Mouse (Mus musculus): ENCODE data around the gene Nosip. TPM values are rescaled to one million over a fixed set of nuclear protein-coding genes. Genes with fewer than 3 reads are reported as not detected.

Gene Nosip
- total RNA-seq, 1 experiment: 94.2 TPM

DNA sequence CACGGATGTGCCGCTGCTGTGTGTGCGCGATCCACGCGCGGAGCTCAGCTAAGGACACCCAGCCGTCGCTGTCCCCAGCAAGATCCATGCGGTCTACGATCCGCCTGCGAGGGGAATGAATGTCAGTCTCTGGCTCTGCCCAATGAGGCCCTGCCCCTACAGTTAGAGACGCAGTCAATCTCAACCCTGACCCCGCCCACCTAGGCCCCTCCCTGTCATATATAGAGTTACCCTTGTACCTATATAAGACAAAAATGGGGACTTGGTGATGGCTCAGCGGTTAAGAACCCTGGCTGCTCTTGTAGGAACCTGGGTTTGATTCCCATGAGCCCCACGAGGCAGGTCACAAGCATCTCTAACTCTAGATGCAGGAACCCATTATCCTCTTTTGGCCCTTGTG is 26.4 kb downstream of the Nosip start:
- Histone ChIP-seq H3K9ac (ENCODE audit: insufficient read depth, low read depth, low read length, poor library complexity, severe bottlenecking) (no peak overlapping the region), H3K4me3 (ENCODE audit: insufficient read depth in 1 of 2, low read depth in 1 of 2, low read length in 2 of 2, poor library complexity in 1 of 2, severe bottlenecking in 1 of 2) (peak overlapping the region; percentile 23 to 44; a peak in 2 of 4 replicates), H3K36me3 (ENCODE audit: control insufficient read depth, insufficient read depth, low read length, poor library complexity, severe bottlenecking) (no peaks in the 10 kb centered on the region; the same call in 1 of the 2 replicates), H3K27ac (ENCODE audit: insufficient read depth, low read depth, low read length, poor library complexity, severe bottlenecking) (no peak overlapping the region), H3K9me3 (ENCODE audit: control insufficient read depth, insufficient read depth, low read depth, low read length) (no peaks in the 10 kb centered on the region), H3K4me1 (ENCODE audit: control insufficient read depth in 2 of 2, insufficient read depth in 2 of 2, low read length in 2 of 2, poor library complexity in 1 of 2) (peaks cover 4 to 23% of the 10 kb centered on the region in 2 experiments; a peak in 2 of 4 replicates)
- TF ChIP-seq ZC3H11A (IDR thresholded peaks at IDR 0.05; ENCODE audit: borderline replicate concordance, low read depth, low read length) (no peak), CHD2 (IDR thresholded peaks at IDR 0.05; ENCODE audit: low read depth, low read length) (no peak), ZNF384 (IDR thresholded peaks at IDR 0.05; ENCODE audit: low read depth, low read length) (no peak), HCFC1 (IDR thresholded peaks at IDR 0.05; ENCODE audit: borderline replicate concordance, insufficient read depth, low read length) (no peak), MAFK (IDR thresholded peaks at IDR 0.05; ENCODE audit: insufficient read depth, low read depth, low read length) (no peak)
- DNase-seq (ENCODE audit: low read depth, low spot score): no peak
- in situ Hi-C loops (cut with MboI; ENCODE audit: low sequenced_read_pairs in 2 of 2, unreplicated experiment in 2 of 2): no loop called here

GRCm38 (mm10) chr7:45090251-45090977 is 28.2 kb downstream of the Nosip start:
- Histone ChIP-seq H3K4me3 (ENCODE audit: insufficient read depth in 1 of 2, low read depth in 1 of 2, low read length in 2 of 2, poor library complexity in 1 of 2, severe bottlenecking in 1 of 2) (no peak overlapping the region), H3K27ac (ENCODE audit: insufficient read depth, low read depth, low read length, poor library complexity, severe bottlenecking) (no peak overlapping the region), H3K4me1 (ENCODE audit: control insufficient read depth in 2 of 2, insufficient read depth in 2 of 2, low read length in 2 of 2, poor library complexity in 1 of 2) (peaks cover 4 to 24% of the 10 kb centered on the region in 2 experiments; a peak in 2 of 4 replicates), H3K36me3 (ENCODE audit: control insufficient read depth, insufficient read depth, low read length, poor library complexity, severe bottlenecking) (no peaks in the 10 kb centered on the region; the same call in 1 of the 2 replicates), H3K9ac (ENCODE audit: insufficient read depth, low read depth, low read length, poor library complexity, severe bottlenecking) (no peak overlapping the region), H3K9me3 (ENCODE audit: control insufficient read depth, insufficient read depth, low read depth, low read length) (no peaks in the 10 kb centered on the region)
- no peak for DNase-seq (ENCODE audit: low read depth, low spot score)
- in situ Hi-C loops (cut with MboI; ENCODE audit: low sequenced_read_pairs in 2 of 2, unreplicated experiment in 2 of 2): no loop called here
- TF ChIP-seq MAFK (IDR thresholded peaks at IDR 0.05; ENCODE audit: insufficient read depth, low read depth, low read length): no peak
- TF ChIP-seq CHD2 (IDR thresholded peaks at IDR 0.05; ENCODE audit: low read depth, low read length): no peak
- no peak for TF ChIP-seq ZNF384 (IDR thresholded peaks at IDR 0.05; ENCODE audit: low read depth, low read length)
- TF ChIP-seq ZC3H11A (IDR thresholded peaks at IDR 0.05; ENCODE audit: borderline replicate concordance, low read depth, low read length): no peak
- TF ChIP-seq HCFC1 (IDR thresholded peaks at IDR 0.05; ENCODE audit: borderline replicate concordance, insufficient read depth, low read length): no peak

- no peaks in the 10 kb centered on the region for H3K9me3 ChIP-seq (ENCODE audit: control insufficient read depth, insufficient read depth, low read depth, low read length)
- H3K9ac ChIP-seq (ENCODE audit: insufficient read depth, low read depth, low read length, poor library complexity, severe bottlenecking): peak overlapping the region; percentile 64; the same call in 1 of the 2 replicates
- no peaks in the 10 kb centered on the region for H3K36me3 ChIP-seq (ENCODE audit: control insufficient read depth, insufficient read depth, low read length, poor library complexity, severe bottlenecking)
- H3K4me3 ChIP-seq (ENCODE audit: insufficient read depth in 1 of 2, low read depth in 1 of 2, low read length in 2 of 2, poor library complexity in 1 of 2, severe bottlenecking in 1 of 2): peak overlapping the region; percentile 52 to 71
- in situ Hi-C loops (cut with MboI; ENCODE audit: low sequenced_read_pairs in 2 of 2, unreplicated experiment in 2 of 2): no loop called here
- no peak for DNase-seq (ENCODE audit: low read depth, low spot score)
- no peak for TF ChIP-seq ZNF384 (IDR thresholded peaks at IDR 0.05; ENCODE audit: low read depth, low read length)
- no peak for TF ChIP-seq CHD2 (IDR thresholded peaks at IDR 0.05; ENCODE audit: low read depth, low read length)
- no peak for TF ChIP-seq MAFK (IDR thresholded peaks at IDR 0.05; ENCODE audit: insufficient read depth, low read depth, low read length)
- no peak for TF ChIP-seq ZC3H11A (IDR thresholded peaks at IDR 0.05; ENCODE audit: borderline replicate concordance, low read depth, low read length)
- no peak for TF ChIP-seq HCFC1 (IDR thresholded peaks at IDR 0.05; ENCODE audit: borderline replicate concordance, insufficient read depth, low read length)
- H3K4me1 ChIP-seq (ENCODE audit: control insufficient read depth in 2 of 2, insufficient read depth in 2 of 2, low read length in 2 of 2, poor library complexity in 1 of 2): peaks cover 4 to 27% of the 10 kb centered on the region in 2 experiments; a peak in 2 of 4 replicates
- no peak overlapping the region for H3K27ac ChIP-seq (ENCODE audit: insufficient read depth, low read depth, low read length, poor library complexity, severe bottlenecking)
Observed at GRCm38 (mm10) chr7:45091001-45091990, 29.1 kb downstream of the Nosip start.

- peak; percentile 84 for TF ChIP-seq HCFC1 (IDR thresholded peaks at IDR 0.05; ENCODE audit: borderline replicate concordance, insufficient read depth, low read length)
- TF ChIP-seq CHD2 (IDR thresholded peaks at IDR 0.05; ENCODE audit: low read depth, low read length): no peak
- in situ Hi-C loops (cut with MboI; ENCODE audit: low sequenced_read_pairs in 2 of 2, unreplicated experiment in 2 of 2): no loop called here
- Histone ChIP-seq H3K27ac (ENCODE audit: insufficient read depth, low read depth, low read length, poor library complexity, severe bottlenecking) (no peak within 1 kb of the TSS), H3K9ac (ENCODE audit: insufficient read depth, low read depth, low read length, poor library complexity, severe bottlenecking) (peak within 1 kb of the TSS; percentile 64; the same call in 1 of the 2 replicates), H3K36me3 (ENCODE audit: control insufficient read depth, insufficient read depth, low read length, poor library complexity, severe bottlenecking) (no peaks in the 10 kb centered on the region), H3K4me1 (ENCODE audit: control insufficient read depth in 2 of 2, insufficient read depth in 2 of 2, low read length in 2 of 2, poor library complexity in 1 of 2) (peaks cover 4 to 27% of the 10 kb centered on the region in 2 experiments; a peak in 2 of 4 replicates), H3K9me3 (ENCODE audit: control insufficient read depth, insufficient read depth, low read depth, low read length) (no peaks in the 10 kb centered on the region), H3K4me3 (ENCODE audit: insufficient read depth in 1 of 2, low read depth in 1 of 2, low read length in 2 of 2, poor library complexity in 1 of 2, severe bottlenecking in 1 of 2) (peak within 1 kb of the TSS; percentile 52 to 71)
- DNase-seq (ENCODE audit: low read depth, low spot score): peak; percentile 83
Observed at GRCm38 (mm10) chr7:45092048-45092447, 29.8 kb downstream of the Nosip start, which contains the start of gene Rcn3. Gene Rcn3 (minus strand): TSS chr7:45092221.

Measured in ES-E14 (cell line).